Mouse (Mus musculus) mouse trophoblast stem cell (cell line): ENCODE results near the gene Olfr1411.

Experiments used
- in situ Hi-C, 2 experiments: fragments of 300-500 bp; cut with MseI, MboI; formaldehyde crosslinking; loops; 2 replicates in 1 of 2; 3 replicates in 1 of 2; pipeline ENCODE4 v1.15.1; 2025

Olfr1411 gene

GRCm38 (mm10) chr1:92638736-92639135 lies 44.5 kb downstream of the Olfr1411 start:
- in situ Hi-C loops = no loop called here

GRCm38 (mm10) chr1:92640393-92640792 lies 46.2 kb downstream of the Olfr1411 start:
- in situ Hi-C loops = no loop called here

GRCm38 (mm10) chr1:92641514-92642272 lies 47.5 kb downstream of the Olfr1411 start, which contains the start of gene Cops9:
Gene Cops9 (minus strand): TSS chr1:92641985.
- in situ Hi-C loops = no loop called here

GRCm38 (mm10) chr1:92643691-92644090 lies 49.5 kb downstream of the Olfr1411 start:
- in situ Hi-C loops = no loop called here

GRCm38 (mm10) chr1:92644916-92645315 lies 50.7 kb downstream of the Olfr1411 start:
- in situ Hi-C loops = no loop called here

GRCm38 (mm10) chr1:92646111-92646510 lies 51.9 kb downstream of the Olfr1411 start:
- in situ Hi-C loops = no loop called here

- in situ Hi-C loops = no loop called here
These were observed 52.4 kb downstream of the Olfr1411 start for GRCm38 (mm10) chr1:92646601-92647000.

- in situ Hi-C loops = no loop called here
These were observed 52.8 kb downstream of the Olfr1411 start for GRCm38 (mm10) chr1:92647026-92647425.
